Mouse (Mus musculus): ENCODE measurements around the gene Fam180a. TPM values are rescaled to one million over a fixed set of nuclear protein-coding genes. Genes with fewer than 3 reads are reported as not detected.

Fam180a gene
- polyA plus RNA-seq, 1 experiment from 2014 or later: not detected

GRCm38 (mm10) chr6:35294964-35295363, 31.0 kb downstream of the Fam180a start:
- no peaks in the 10 kb centered on the region for H3K27me3 ChIP-seq (ENCODE audit: control insufficient read depth, insufficient read depth, low read length)
- no peak overlapping the region for H3K4me3 ChIP-seq (ENCODE audit: low read depth, low read length)
- ATAC-seq (replicated peaks; ENCODE audit: insufficient number of reproducible peaks, low FRiP score, low TSS enrichment, low read depth): no peak
- no peaks in the 10 kb centered on the region for H3K9me3 ChIP-seq (replicated peaks; ENCODE audit: control insufficient read depth, low read length)
- H3K4me2 ChIP-seq (ENCODE audit: low read depth, low read length): no peak overlapping the region
- no peak overlapping the region for H3K9ac ChIP-seq (replicated peaks; ENCODE audit: low read length)
- no peak for DNase-seq (ENCODE audit: low spot score)
- H3K4me1 ChIP-seq (ENCODE audit: control insufficient read depth, insufficient read depth, low read length): no peaks in the 10 kb centered on the region; the same call in 1 of the 2 replicates
- 93% methylated on average over 2 of the region's 2 CpGs for WGBS
- no peaks in the 10 kb centered on the region for H3K36me3 ChIP-seq (replicated peaks; ENCODE audit: control insufficient read depth, insufficient read depth, low read depth, low read length)
- H3K27ac ChIP-seq (replicated peaks; ENCODE audit: low read depth, low read length): no peak overlapping the region

GRCm38 (mm10) chr6:35289676-35290075, 36.3 kb downstream of the Fam180a start:
- Histone ChIP-seq H3K9ac (replicated peaks; ENCODE audit: low read length) (no peak overlapping the region), H3K9me3 (replicated peaks; ENCODE audit: control insufficient read depth, low read length) (no peaks in the 10 kb centered on the region), H3K27ac (replicated peaks; ENCODE audit: low read depth, low read length) (no peak overlapping the region), H3K36me3 (replicated peaks; ENCODE audit: control insufficient read depth, insufficient read depth, low read depth, low read length) (no peaks in the 10 kb centered on the region), H3K4me1 (ENCODE audit: control insufficient read depth, insufficient read depth, low read length) (peaks cover 2% of the 10 kb centered on the region; the same call in 1 of the 2 replicates), H3K4me2 (ENCODE audit: low read depth, low read length) (no peak overlapping the region), H3K4me3 (ENCODE audit: low read depth, low read length) (no peak overlapping the region), H3K27me3 (ENCODE audit: control insufficient read depth, insufficient read depth, low read length) (no peaks in the 10 kb centered on the region)
- DNase-seq (ENCODE audit: low spot score) (no peak), ATAC-seq (replicated peaks; ENCODE audit: insufficient number of reproducible peaks, low FRiP score, low TSS enrichment, low read depth) (no peak)
- WGBS: 89% methylated on average over 8 of the region's 8 CpGs

GRCm38 (mm10) chr6:35288920-35289319, 37.0 kb downstream of the Fam180a start:
- no peak overlapping the region for H3K9ac ChIP-seq (replicated peaks; ENCODE audit: low read length)
- H3K27ac ChIP-seq (replicated peaks; ENCODE audit: low read depth, low read length): no peak overlapping the region
- H3K36me3 ChIP-seq (replicated peaks; ENCODE audit: control insufficient read depth, insufficient read depth, low read depth, low read length): no peaks in the 10 kb centered on the region
- ATAC-seq (replicated peaks; ENCODE audit: insufficient number of reproducible peaks, low FRiP score, low TSS enrichment, low read depth): no peak
- H3K4me1 ChIP-seq (ENCODE audit: control insufficient read depth, insufficient read depth, low read length): peaks cover 2% of the 10 kb centered on the region; the same call in 1 of the 2 replicates
- no peaks in the 10 kb centered on the region for H3K9me3 ChIP-seq (replicated peaks; ENCODE audit: control insufficient read depth, low read length)
- DNase-seq (ENCODE audit: low spot score): peak; percentile 6
- WGBS: 21% methylated on average over 7 of the region's 7 CpGs
- no peak overlapping the region for H3K4me2 ChIP-seq (ENCODE audit: low read depth, low read length)
- no peak overlapping the region for H3K4me3 ChIP-seq (ENCODE audit: low read depth, low read length)
- H3K27me3 ChIP-seq (ENCODE audit: control insufficient read depth, insufficient read depth, low read length): no peaks in the 10 kb centered on the region

DNA sequence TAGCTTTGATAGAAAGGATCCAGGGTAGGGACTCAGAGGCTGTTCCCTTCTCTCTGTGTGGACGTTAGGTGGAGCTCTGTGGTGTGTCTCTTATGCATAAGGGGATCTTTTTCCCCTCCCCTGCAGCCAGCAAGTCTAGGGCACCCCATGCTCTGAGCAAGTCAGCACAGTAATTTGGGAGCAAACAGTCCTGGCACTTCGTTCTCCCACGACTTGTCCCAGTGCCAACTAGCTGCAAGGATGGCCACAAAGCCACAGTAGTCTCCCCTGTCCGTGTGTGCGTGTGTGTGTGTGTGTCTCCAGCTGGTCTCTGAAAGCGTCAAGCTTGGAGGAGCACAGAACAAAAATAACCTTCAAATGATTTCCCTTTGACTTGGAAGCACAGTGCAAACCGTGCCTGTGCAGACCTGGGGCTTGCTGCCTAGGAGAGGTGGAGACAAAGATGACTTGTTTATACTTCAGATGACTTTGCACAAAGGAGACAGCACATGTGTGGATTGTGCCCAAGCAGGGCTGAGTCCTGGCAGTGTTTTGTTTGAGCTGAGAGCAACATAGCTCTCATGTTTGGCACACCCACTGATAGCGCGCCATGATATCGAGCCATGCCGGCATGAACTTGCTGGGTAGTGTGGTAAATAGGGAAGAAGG, 37.7 kb downstream of the Fam180a start:
- DNase-seq (ENCODE audit: low spot score) (no peak), ATAC-seq (replicated peaks; ENCODE audit: insufficient number of reproducible peaks, low FRiP score, low TSS enrichment, low read depth) (no peak)
- Histone ChIP-seq H3K4me2 (ENCODE audit: low read depth, low read length) (no peak overlapping the region), H3K9ac (replicated peaks; ENCODE audit: low read length) (no peak overlapping the region), H3K4me3 (ENCODE audit: low read depth, low read length) (no peak overlapping the region), H3K27me3 (ENCODE audit: control insufficient read depth, insufficient read depth, low read length) (no peaks in the 10 kb centered on the region), H3K36me3 (replicated peaks; ENCODE audit: control insufficient read depth, insufficient read depth, low read depth, low read length) (no peaks in the 10 kb centered on the region), H3K9me3 (replicated peaks; ENCODE audit: control insufficient read depth, low read length) (no peaks in the 10 kb centered on the region), H3K4me1 (ENCODE audit: control insufficient read depth, insufficient read depth, low read length) (peaks cover 2% of the 10 kb centered on the region; the same call in 1 of the 2 replicates), H3K27ac (replicated peaks; ENCODE audit: low read depth, low read length) (no peak overlapping the region)
- WGBS: 67% methylated on average over 11 of the region's 11 CpGs

- Histone ChIP-seq H3K27ac (replicated peaks; ENCODE audit: low read depth, low read length) (no peak overlapping the region), H3K9ac (replicated peaks; ENCODE audit: low read length) (no peak overlapping the region), H3K4me2 (ENCODE audit: low read depth, low read length) (no peak overlapping the region), H3K4me1 (ENCODE audit: control insufficient read depth, insufficient read depth, low read length) (no peaks in the 10 kb centered on the region), H3K4me3 (ENCODE audit: low read depth, low read length) (no peak overlapping the region), H3K27me3 (ENCODE audit: control insufficient read depth, insufficient read depth, low read length) (no peaks in the 10 kb centered on the region), H3K36me3 (replicated peaks; ENCODE audit: control insufficient read depth, insufficient read depth, low read depth, low read length) (no peaks in the 10 kb centered on the region), H3K9me3 (replicated peaks; ENCODE audit: control insufficient read depth, low read length) (no peaks in the 10 kb centered on the region)
- DNase-seq (ENCODE audit: low spot score): no peak
- WGBS: 82% methylated on average over 10 of the region's 10 CpGs
- no peak for ATAC-seq (replicated peaks; ENCODE audit: insufficient number of reproducible peaks, low FRiP score, low TSS enrichment, low read depth)
Measured at GRCm38 (mm10) chr6:35279306-35279705, 46.6 kb downstream of the Fam180a start.

- WGBS: 71% methylated on average over 10 of the region's 10 CpGs
- Histone ChIP-seq H3K4me2 (ENCODE audit: low read depth, low read length) (no peak overlapping the region), H3K4me3 (ENCODE audit: low read depth, low read length) (no peak overlapping the region), H3K27ac (replicated peaks; ENCODE audit: low read depth, low read length) (no peak overlapping the region), H3K9ac (replicated peaks; ENCODE audit: low read length) (no peak overlapping the region), H3K4me1 (ENCODE audit: control insufficient read depth, insufficient read depth, low read length) (no peaks in the 10 kb centered on the region), H3K9me3 (replicated peaks; ENCODE audit: control insufficient read depth, low read length) (no peaks in the 10 kb centered on the region), H3K36me3 (replicated peaks; ENCODE audit: control insufficient read depth, insufficient read depth, low read depth, low read length) (no peaks in the 10 kb centered on the region), H3K27me3 (ENCODE audit: control insufficient read depth, insufficient read depth, low read length) (no peaks in the 10 kb centered on the region)
- DNase-seq (ENCODE audit: low spot score) (peak; percentile 10), ATAC-seq (replicated peaks; ENCODE audit: insufficient number of reproducible peaks, low FRiP score, low TSS enrichment, low read depth) (no peak)
Measured at GRCm38 (mm10) chr6:35277903-35278587, 47.9 kb downstream of the Fam180a start.

DNA sequence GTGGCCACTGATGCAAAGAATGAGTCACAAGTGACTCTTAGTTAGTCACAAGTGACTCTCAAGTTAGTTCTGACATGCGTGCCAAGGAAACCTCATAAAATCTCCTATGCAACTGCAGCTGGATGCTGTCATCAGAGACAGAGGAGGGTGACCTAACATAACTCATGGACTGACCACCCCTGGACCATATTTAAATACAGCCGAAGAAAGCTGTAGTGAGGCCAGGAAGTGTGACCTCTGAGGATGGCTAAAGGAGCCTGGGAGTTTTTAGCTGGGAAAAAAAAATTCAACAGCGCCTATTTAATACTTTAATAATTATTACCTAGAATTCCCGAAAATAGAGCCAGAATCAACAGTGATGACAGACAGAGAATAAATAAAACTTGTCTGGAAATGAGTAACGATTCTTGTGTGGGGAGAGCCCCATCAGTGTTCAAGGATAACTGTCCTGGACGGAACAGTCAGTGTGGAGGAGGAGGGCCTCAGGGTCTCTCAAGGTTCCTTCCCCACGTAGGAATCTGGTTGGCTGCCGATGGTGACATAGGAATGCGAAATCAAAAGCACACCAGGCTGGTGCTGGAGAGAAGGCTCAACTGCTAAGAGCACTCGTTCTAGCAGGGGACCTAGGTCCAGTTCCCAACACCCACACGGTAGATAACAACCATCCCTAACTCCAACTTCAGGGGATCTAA, 52.4 kb downstream of the Fam180a start:
- Histone ChIP-seq H3K4me1 (ENCODE audit: control insufficient read depth, insufficient read depth, low read length) (no peaks in the 10 kb centered on the region), H3K27ac (replicated peaks; ENCODE audit: low read depth, low read length) (no peak overlapping the region), H3K36me3 (replicated peaks; ENCODE audit: control insufficient read depth, insufficient read depth, low read depth, low read length) (no peaks in the 10 kb centered on the region), H3K4me3 (ENCODE audit: low read depth, low read length) (no peak overlapping the region), H3K9ac (replicated peaks; ENCODE audit: low read length) (no peak overlapping the region), H3K4me2 (ENCODE audit: low read depth, low read length) (no peak overlapping the region), H3K9me3 (replicated peaks; ENCODE audit: control insufficient read depth, low read length) (no peaks in the 10 kb centered on the region), H3K27me3 (ENCODE audit: control insufficient read depth, insufficient read depth, low read length) (no peaks in the 10 kb centered on the region)
- 78% methylated on average over 11 of the region's 11 CpGs for WGBS
- no peak for ATAC-seq (replicated peaks; ENCODE audit: insufficient number of reproducible peaks, low FRiP score, low TSS enrichment, low read depth)
- DNase-seq (ENCODE audit: low spot score): no peak
